Mouse (Mus musculus) forebrain, embryonic 11.5 days (tissue): ENCODE results near the gene Sgpp2. TPM values are rescaled to one million over a fixed set of nuclear protein-coding genes. Genes with fewer than 3 reads are reported as not detected.

Experiments used
- ATAC-seq: fragments of 200-750 bp; cut with Nextera tagmentation; replicated peaks from 2 replicates; pipeline ENCODE4 v1.8.0; 2017; ENCODE audit warnings: moderate TSS enrichment; ENCODE audit not compliant: low FRiP score
- DNase-seq: peaks from one replicate; pipeline ENCODE4 v3.0.0-alpha.2; 2017; ENCODE audit warnings: low spot score
- H3K27ac ChIP-seq: fragments of 300-500 bp; sonication (generic); 2 replicates; pipeline ENCODE4 v1.5.1; 2014; ENCODE audit warnings: low read depth, low read length
- H3K27me3 ChIP-seq: fragments of 300-500 bp; sonication (generic); 2 replicates; pipeline ENCODE4 v1.6.1; 2014; ENCODE audit warnings: mild to moderate bottlenecking, low read length, mixed read lengths; ENCODE audit not compliant: control insufficient read depth, insufficient read depth
- H3K36me3 ChIP-seq: fragments of 300-500 bp; sonication (generic); 2 replicates; pipeline ENCODE4 v1.6.1; 2014; ENCODE audit warnings: mild to moderate bottlenecking, low read length, moderate library complexity, mixed read lengths; ENCODE audit not compliant: control insufficient read depth, insufficient read depth
- H3K4me1 ChIP-seq: fragments of 300-500 bp; sonication (generic); replicated peaks from 2 replicates; pipeline ENCODE4 v1.6.1; 2014; ENCODE audit warnings: low read length, mixed read lengths; ENCODE audit not compliant: control insufficient read depth, insufficient read depth
- H3K4me2 ChIP-seq: fragments of 300-500 bp; sonication (generic); 2 replicates; pipeline ENCODE4 v1.6.1; 2014; ENCODE audit warnings: low read depth, mild to moderate bottlenecking, low read length, moderate library complexity, mixed read lengths; ENCODE audit not compliant: severe bottlenecking
- H3K4me3 ChIP-seq: fragments of 300-500 bp; sonication (generic); 2 replicates; pipeline ENCODE4 v1.5.1; 2014; ENCODE audit warnings: low read depth, low read length
- H3K9ac ChIP-seq: fragments of 300-500 bp; sonication (generic); 2 replicates; pipeline ENCODE4 v1.6.1; 2014; ENCODE audit warnings: low read length
- H3K9me3 ChIP-seq: fragments of 300-500 bp; sonication (generic); 2 replicates; pipeline ENCODE4 v1.6.1; 2016; ENCODE audit warnings: low read length, mixed read lengths; ENCODE audit not compliant: control insufficient read depth
- WGBS: fragments of 180-500 bp; shearing (Covaris S2); extraction: QIAGEN DNeasy Blood & Tissue Kit; methylation state at CpG from one replicate; pipeline ENCODE4 v1.1.7; 2014; 5-methylcytosine and 5-hydroxymethylcytosine counted together
- polyA plus RNA-seq: library from polyadenylated mRNA; unstranded; fragments of >200 nt; fragmentation: Nextera tagmentation; extraction: Ambion mirVana; gene quantifications from 2 replicates; pipeline ENCODE4 v1.2.1, GENCODE M21; 2014

Sgpp2 gene
- polyA plus RNA-seq, 1 experiment from 2014 or later = 3.2 TPM

- Histone ChIP-seq H3K9ac (peak overlapping the region; percentile 54; the same call in 1 of the 2 replicates), H3K4me3 (peak overlapping the region; percentile 60), H3K9me3 (no peaks in the 10 kb centered on the region), H3K27me3 (peaks cover 37% of the 10 kb centered on the region), H3K4me1 (peaks cover 15% of the 10 kb centered on the region; the same call in 1 of the 2 replicates), H3K4me2 (peak overlapping the region; percentile 100), H3K36me3 (no peaks in the 10 kb centered on the region), H3K27ac (no peak overlapping the region)
- WGBS = under 1% methylated on average over 17 of the region's 17 CpGs
- peak; percentile 71 for ATAC-seq
- peak; percentile 74 for DNase-seq
These were observed 756 bp downstream of the Sgpp2 start for GRCm38 (mm10) chr1:78310861-78311341.

GRCm38 (mm10) chr1:78311482-78311881, 1.3 kb downstream of the Sgpp2 start:
- Histone ChIP-seq H3K9me3 (no peaks in the 10 kb centered on the region), H3K27ac (no peak overlapping the region), H3K36me3 (no peaks in the 10 kb centered on the region), H3K4me3 (no peak overlapping the region), H3K27me3 (peaks cover 37% of the 10 kb centered on the region), H3K9ac (no peak overlapping the region), H3K4me2 (peak overlapping the region; percentile 100), H3K4me1 (peaks cover 15% of the 10 kb centered on the region; the same call in 1 of the 2 replicates)
- 1% methylated on average over 7 of the region's 7 CpGs for WGBS
- DNase-seq = no peak
- ATAC-seq = no peak

GRCm38 (mm10) chr1:78312917-78313316, 2.8 kb downstream of the Sgpp2 start:
- 85% methylated on average over 4 of the region's 4 CpGs for WGBS
- peaks cover 35% of the 10 kb centered on the region for H3K27me3 ChIP-seq
- no peaks in the 10 kb centered on the region for H3K36me3 ChIP-seq
- H3K27ac ChIP-seq = no peak overlapping the region
- no peaks in the 10 kb centered on the region for H3K9me3 ChIP-seq
- no peak overlapping the region for H3K4me3 ChIP-seq
- no peak for ATAC-seq
- H3K9ac ChIP-seq = no peak overlapping the region
- H3K4me1 ChIP-seq = peaks cover 15% of the 10 kb centered on the region; the same call in 1 of the 2 replicates
- no peak for DNase-seq
- no peak overlapping the region for H3K4me2 ChIP-seq

GRCm38 (mm10) chr1:78313961-78314360, 3.8 kb downstream of the Sgpp2 start:
- Histone ChIP-seq H3K36me3 (no peaks in the 10 kb centered on the region), H3K9ac (no peak overlapping the region), H3K9me3 (no peaks in the 10 kb centered on the region), H3K4me1 (peaks cover 15% of the 10 kb centered on the region; the same call in 1 of the 2 replicates), H3K27ac (no peak overlapping the region), H3K4me2 (no peak overlapping the region), H3K4me3 (no peak overlapping the region), H3K27me3 (peaks cover 27% of the 10 kb centered on the region)
- ATAC-seq = no peak
- DNase-seq = no peak
- 87% methylated on average over 4 of the region's 4 CpGs for WGBS

- no peak for DNase-seq
- no peaks in the 10 kb centered on the region for H3K27me3 ChIP-seq
- 90% methylated on average over 13 of the region's 13 CpGs for WGBS
- H3K9me3 ChIP-seq = no peaks in the 10 kb centered on the region
- H3K36me3 ChIP-seq = no peaks in the 10 kb centered on the region
- H3K4me3 ChIP-seq = no peak overlapping the region
- no peak for ATAC-seq
- no peak overlapping the region for H3K4me2 ChIP-seq
- H3K9ac ChIP-seq = no peak overlapping the region
- no peaks in the 10 kb centered on the region for H3K4me1 ChIP-seq
- no peak overlapping the region for H3K27ac ChIP-seq
These were observed 8.1 kb downstream of the Sgpp2 start for GRCm38 (mm10) chr1:78318089-78318760.

- no peak overlapping the region for H3K4me3 ChIP-seq
- 84% methylated on average over 3 of the region's 3 CpGs for WGBS
- no peak for ATAC-seq
These were observed 10.1 kb downstream of the Sgpp2 start for GRCm38 (mm10) chr1:78320291-78320690.

GRCm38 (mm10) chr1:78322098-78322778, 12.1 kb downstream of the Sgpp2 start:
- Histone ChIP-seq H3K4me2 (no peak overlapping the region), H3K27ac (no peak overlapping the region), H3K27me3 (no peaks in the 10 kb centered on the region), H3K4me3 (no peak overlapping the region), H3K4me1 (no peaks in the 10 kb centered on the region), H3K9me3 (no peaks in the 10 kb centered on the region), H3K36me3 (no peaks in the 10 kb centered on the region), H3K9ac (no peak overlapping the region)
- ATAC-seq (no peak), DNase-seq (no peak)
- 76% methylated on average over 7 of the region's 7 CpGs for WGBS

More at GRCm38 (mm10) chr1:78320291-78320690, 10.1 kb downstream of the Sgpp2 start:
- no peaks in the 10 kb centered on the region for H3K36me3 ChIP-seq
- no peak overlapping the region for H3K9ac ChIP-seq
- no peaks in the 10 kb centered on the region for H3K4me1 ChIP-seq
- no peak overlapping the region for H3K27ac ChIP-seq
- H3K9me3 ChIP-seq = no peaks in the 10 kb centered on the region
- no peak for DNase-seq
- no peaks in the 10 kb centered on the region for H3K27me3 ChIP-seq
- H3K4me2 ChIP-seq = no peak overlapping the region

GRCm38 (mm10) chr1:78322844-78323243, 12.7 kb downstream of the Sgpp2 start:
- H3K4me1 ChIP-seq = no peaks in the 10 kb centered on the region
- no peaks in the 10 kb centered on the region for H3K9me3 ChIP-seq
- no peak overlapping the region for H3K4me2 ChIP-seq
- no peak overlapping the region for H3K4me3 ChIP-seq
- no peak for DNase-seq
- no peaks in the 10 kb centered on the region for H3K27me3 ChIP-seq
- H3K9ac ChIP-seq = no peak overlapping the region
- ATAC-seq = no peak
- 87% methylated on average over 8 of the region's 8 CpGs for WGBS
- H3K27ac ChIP-seq = no peak overlapping the region
- H3K36me3 ChIP-seq = no peaks in the 10 kb centered on the region
